Mouse (Mus musculus): ENCODE data around the gene Acrv1. TPM values are rescaled to one million over a fixed set of nuclear protein-coding genes. Genes with fewer than 3 reads are reported as not detected.

Acrv1 gene
- polyA plus RNA-seq, 1 experiment from 2014 or later, result not detected

Other genes starting within 250 kb of the Acrv1 start
- gene Gm9513, start 217.6 kb upstream of the Acrv1 start, polyA plus RNA-seq (2015; fragmentation: Nextera tagmentation; extraction: Ambion mirVana), result not detected in 2 replicates
- not detected in 2 replicates for gene Gm5615, start 151.3 kb upstream of the Acrv1 start, polyA plus RNA-seq (2015; fragmentation: Nextera tagmentation; extraction: Ambion mirVana)
- gene Gm17689, start 110.6 kb upstream of the Acrv1 start, polyA plus RNA-seq (2015; fragmentation: Nextera tagmentation; extraction: Ambion mirVana), result not detected in 2 replicates
- not detected in 2 replicates for gene A630095E13Rik, start 49.8 kb upstream of the Acrv1 start, polyA plus RNA-seq (2015; fragmentation: Nextera tagmentation; extraction: Ambion mirVana)
- gene Chek1, start 33.8 kb downstream of the Acrv1 start, polyA plus RNA-seq (2015; fragmentation: Nextera tagmentation; extraction: Ambion mirVana), result 8.4 and 9.1 TPM in 2 replicates
- gene Stt3a, start 74.5 kb downstream of the Acrv1 start, polyA plus RNA-seq (2015; fragmentation: Nextera tagmentation; extraction: Ambion mirVana), result 86.6 and 93.4 TPM in 2 replicates
- 113 and 115 TPM in 2 replicates for gene Ei24, start 104.2 kb downstream of the Acrv1 start, polyA plus RNA-seq (2015; fragmentation: Nextera tagmentation; extraction: Ambion mirVana)
- 586 and 588 TPM in 2 replicates for gene Fez1, start 128.6 kb downstream of the Acrv1 start, polyA plus RNA-seq (2015; fragmentation: Nextera tagmentation; extraction: Ambion mirVana)